Mouse (Mus musculus): ENCODE results near the gene 3110001I22Rik.
A peak's percentile ranks its signal among the peaks of the same experiment; 100 is the strongest.

DNA sequence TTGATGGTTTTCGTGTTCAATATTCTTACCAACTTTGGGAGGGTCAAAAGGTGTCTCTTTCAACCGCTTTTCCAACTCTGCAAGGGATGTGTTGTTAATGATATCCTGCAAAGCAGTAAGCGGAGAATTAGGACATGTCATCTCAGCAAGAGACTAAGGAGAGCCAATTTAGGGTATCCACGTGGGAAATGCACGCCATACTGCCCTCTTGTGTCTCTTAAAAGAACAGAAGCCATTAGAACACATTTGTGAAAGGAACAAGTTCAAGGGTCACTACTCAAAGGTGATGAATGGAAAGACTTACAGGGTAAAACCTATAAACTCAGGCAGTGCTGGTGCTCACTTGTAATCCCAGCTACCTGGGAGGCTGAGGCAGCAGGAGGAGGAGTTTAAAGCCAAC is 43.4 kb upstream of the 3110001I22Rik start:
- TF ChIP-seq EP300 (IDR thresholded peaks at IDR 0.05) (no peak), CTCF (IDR thresholded peaks at IDR 0.05) (peak; percentile 72)
